Mouse (Mus musculus): ENCODE measurements around the gene Senp7. TPM values are rescaled to one million over a fixed set of nuclear protein-coding genes. Genes with fewer than 3 reads are reported as not detected.

Gene Senp7
- polyA plus RNA-seq, 1 experiment, result 24.4 TPM

GRCm38 (mm10) chr16:56034566-56034965 is 13.6 kb upstream of the Senp7 start:
- TF ChIP-seq POLR2A (IDR thresholded peaks at IDR 0.05; ENCODE audit: borderline replicate concordance, low read depth, low read length), result no peak
- no peak for TF ChIP-seq CTCF (IDR thresholded peaks at IDR 0.05; ENCODE audit: low read depth, low read length)
- Histone ChIP-seq H3K4me1 (ENCODE audit: control insufficient read depth, insufficient read depth, low read length) (peaks cover 16% of the 10 kb centered on the region), H3K4me3 (ENCODE audit: insufficient read depth, low read length) (no peak overlapping the region), H3K27ac (ENCODE audit: insufficient read depth, low read depth, low read length) (no peak overlapping the region)

DNA sequence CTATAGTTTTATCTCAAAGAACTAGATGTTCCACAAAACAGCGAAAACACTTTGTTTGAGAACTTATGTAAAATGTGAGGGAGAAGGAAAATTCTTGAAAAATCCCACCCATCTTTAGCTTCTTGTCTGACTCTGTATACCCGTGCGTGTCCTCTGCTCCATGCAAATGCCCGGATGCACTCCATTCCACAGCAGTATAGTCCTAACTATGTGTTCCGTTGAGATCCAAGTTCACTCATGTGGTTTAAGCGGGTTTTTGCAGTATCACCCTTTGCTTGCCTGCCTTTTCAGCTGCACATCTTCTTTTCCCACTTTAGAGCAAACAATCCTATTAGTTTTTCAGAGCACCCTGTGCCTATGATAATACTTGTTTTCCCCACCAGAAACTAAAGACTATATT is 11.6 kb upstream of the Senp7 start:
- TF ChIP-seq CTCF (IDR thresholded peaks at IDR 0.05; ENCODE audit: low read depth, low read length), result no peak
- TF ChIP-seq POLR2A (IDR thresholded peaks at IDR 0.05; ENCODE audit: borderline replicate concordance, low read depth, low read length), result no peak
- Histone ChIP-seq H3K27ac (ENCODE audit: insufficient read depth, low read depth, low read length) (peak overlapping the region; percentile 75), H3K4me3 (ENCODE audit: insufficient read depth, low read length) (peak overlapping the region; percentile 99), H3K4me1 (ENCODE audit: control insufficient read depth, insufficient read depth, low read length) (peaks cover 14% of the 10 kb centered on the region)

DNA sequence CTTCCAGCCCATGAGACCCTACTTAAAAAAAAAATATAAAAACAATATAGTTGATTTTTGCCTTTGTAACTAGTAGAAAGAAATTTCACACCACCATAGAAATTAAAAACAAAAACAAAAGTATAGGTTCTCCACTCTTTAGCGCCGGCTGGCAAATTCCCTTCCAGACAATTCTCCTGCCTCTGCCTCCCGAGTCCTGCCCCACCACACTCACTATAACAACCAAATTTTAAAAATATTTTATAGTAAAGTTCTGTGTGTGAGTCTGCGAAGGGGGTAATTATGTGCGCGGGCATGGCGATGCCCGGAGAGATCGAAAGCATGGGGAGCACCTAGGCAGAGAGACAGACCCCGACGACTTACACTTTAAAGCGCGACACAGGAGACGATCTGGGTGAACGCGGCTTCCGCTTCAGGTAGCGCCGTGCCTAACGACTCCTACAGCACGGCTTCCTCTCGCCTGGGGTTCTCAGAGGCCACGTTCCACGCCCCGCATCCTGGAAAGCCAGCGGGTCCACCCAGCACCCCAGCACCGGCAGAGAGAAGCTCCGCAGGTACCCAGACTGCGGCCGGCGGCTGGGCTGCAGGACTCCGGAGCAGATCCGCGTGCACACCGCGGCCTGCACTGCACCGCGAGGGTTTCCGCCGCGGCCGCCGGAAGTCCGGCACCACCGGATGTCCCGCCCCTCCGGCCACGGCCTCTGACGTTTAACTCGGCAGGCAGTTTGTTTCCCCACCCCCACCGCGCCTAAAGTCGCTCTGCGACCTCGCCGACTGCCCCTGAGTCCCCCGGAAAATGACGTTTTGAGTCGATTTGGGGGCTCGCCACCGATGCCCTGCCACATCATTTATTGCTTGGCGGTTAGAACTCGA is 10.8 kb upstream of the Senp7 start, which contains the start of gene Trmt10c:
Trmt10c (minus strand) TSS at position 682 of the 873 bp plus-strand sequence.
- Histone ChIP-seq H3K4me1 (ENCODE audit: control insufficient read depth, insufficient read depth, low read length) (peaks cover 14% of the 10 kb centered on the region), H3K4me3 (ENCODE audit: insufficient read depth, low read length) (peak within 1 kb of the TSS; percentile 99), H3K27ac (ENCODE audit: insufficient read depth, low read depth, low read length) (peak within 1 kb of the TSS; percentile 89)
- TF ChIP-seq CTCF (IDR thresholded peaks at IDR 0.05; ENCODE audit: low read depth, low read length), result no peak
- TF ChIP-seq POLR2A (IDR thresholded peaks at IDR 0.05; ENCODE audit: borderline replicate concordance, low read depth, low read length), result peak; percentile 88; the same call in 1 of the 2 replicates

DNA sequence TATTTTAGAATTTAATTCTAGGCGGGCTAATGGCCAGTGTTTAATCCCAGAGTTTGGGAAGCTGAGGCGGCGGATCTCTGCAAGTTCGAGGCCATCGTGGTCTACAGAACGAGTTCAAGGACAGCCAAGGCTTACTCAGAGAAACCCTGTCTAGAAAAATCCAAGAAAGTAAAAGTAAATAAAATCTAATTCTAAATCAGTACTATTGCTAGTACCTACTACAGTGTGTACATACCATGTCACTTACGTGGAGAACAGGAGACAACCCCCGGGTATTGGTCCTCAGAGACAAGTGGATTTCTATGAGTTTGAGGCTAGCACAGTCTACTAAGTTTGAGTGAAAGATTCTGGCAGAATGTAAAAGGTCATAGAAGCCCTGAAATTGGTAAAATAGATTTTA is 10.0 kb upstream of the Senp7 start:
- no peak for TF ChIP-seq POLR2A (IDR thresholded peaks at IDR 0.05; ENCODE audit: borderline replicate concordance, low read depth, low read length)
- no peak for TF ChIP-seq CTCF (IDR thresholded peaks at IDR 0.05; ENCODE audit: low read depth, low read length)
- Histone ChIP-seq H3K27ac (ENCODE audit: insufficient read depth, low read depth, low read length) (peak overlapping the region; percentile 80), H3K4me1 (ENCODE audit: control insufficient read depth, insufficient read depth, low read length) (peaks cover 14% of the 10 kb centered on the region), H3K4me3 (ENCODE audit: insufficient read depth, low read length) (peak overlapping the region; percentile 99)

DNA sequence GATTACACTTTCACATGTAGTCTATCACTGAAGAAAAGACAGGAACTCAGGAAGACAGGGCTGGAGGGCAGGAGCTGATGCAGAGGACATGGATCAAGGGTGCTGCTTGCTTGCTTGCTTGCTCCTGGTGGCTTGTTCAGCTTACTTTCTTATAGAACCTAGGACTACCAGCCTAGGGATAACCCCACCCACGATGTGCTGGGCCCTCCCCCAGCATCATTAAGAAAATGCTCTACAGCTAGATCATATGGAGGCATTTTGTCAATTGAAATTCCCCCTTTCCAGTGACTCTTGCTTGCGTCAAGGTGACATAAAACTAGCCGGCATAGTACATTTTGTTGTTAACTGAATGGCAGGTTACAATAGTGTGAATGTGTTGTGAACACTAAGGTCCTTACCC is 7.8 kb downstream of the Senp7 start:
- no peak overlapping the region for H3K27ac ChIP-seq (ENCODE audit: insufficient read depth, low read depth, low read length)
- no peak overlapping the region for H3K4me3 ChIP-seq (ENCODE audit: insufficient read depth, low read length)
- no peaks in the 10 kb centered on the region for H3K4me1 ChIP-seq (ENCODE audit: control insufficient read depth, insufficient read depth, low read length)
- TF ChIP-seq POLR2A (IDR thresholded peaks at IDR 0.05; ENCODE audit: borderline replicate concordance, low read depth, low read length), result no peak
- TF ChIP-seq CTCF (IDR thresholded peaks at IDR 0.05; ENCODE audit: low read depth, low read length), result no peak

- Histone ChIP-seq H3K4me1 (ENCODE audit: control insufficient read depth, insufficient read depth, low read length) (peaks cover 7% of the 10 kb centered on the region), H3K4me3 (ENCODE audit: insufficient read depth, low read length) (no peak overlapping the region), H3K27ac (ENCODE audit: insufficient read depth, low read depth, low read length) (no peak overlapping the region)
- TF ChIP-seq POLR2A (IDR thresholded peaks at IDR 0.05; ENCODE audit: borderline replicate concordance, low read depth, low read length), result no peak
- TF ChIP-seq CTCF (IDR thresholded peaks at IDR 0.05; ENCODE audit: low read depth, low read length), result no peak
These were observed 8.9 kb downstream of the Senp7 start for GRCm38 (mm10) chr16:56056944-56057590.

DNA sequence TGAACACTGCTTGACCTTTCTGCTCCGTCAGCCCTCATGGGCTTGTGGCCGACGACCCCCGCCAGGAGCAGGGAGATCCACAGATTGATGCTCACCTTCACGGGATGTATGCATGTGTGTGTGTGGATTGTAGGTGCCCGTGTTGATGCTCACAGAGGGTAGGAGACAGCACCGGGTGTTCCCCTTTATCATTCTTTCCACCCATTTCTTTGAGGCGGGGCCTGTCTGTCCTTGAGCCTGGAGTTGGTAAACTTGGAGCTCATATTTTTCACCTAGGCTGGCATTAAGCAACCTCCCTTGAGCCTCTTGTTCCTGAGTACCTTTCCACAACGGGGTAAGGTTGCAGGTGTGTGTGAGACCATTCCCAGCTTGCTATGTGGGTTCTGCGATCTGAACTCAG is 10.0 kb downstream of the Senp7 start:
- Histone ChIP-seq H3K27ac (ENCODE audit: insufficient read depth, low read depth, low read length) (no peak overlapping the region), H3K4me3 (ENCODE audit: insufficient read depth, low read length) (no peak overlapping the region), H3K4me1 (ENCODE audit: control insufficient read depth, insufficient read depth, low read length) (peaks cover 9% of the 10 kb centered on the region)
- TF ChIP-seq CTCF (IDR thresholded peaks at IDR 0.05; ENCODE audit: low read depth, low read length), result no peak
- no peak for TF ChIP-seq POLR2A (IDR thresholded peaks at IDR 0.05; ENCODE audit: borderline replicate concordance, low read depth, low read length)

GRCm38 (mm10) chr16:56061995-56062594 is 14.0 kb downstream of the Senp7 start:
- no peak overlapping the region for H3K27ac ChIP-seq (ENCODE audit: insufficient read depth, low read depth, low read length)
- TF ChIP-seq POLR2A (IDR thresholded peaks at IDR 0.05; ENCODE audit: borderline replicate concordance, low read depth, low read length) (no peak), CTCF (IDR thresholded peaks at IDR 0.05; ENCODE audit: low read depth, low read length) (no peak)
- H3K4me1 ChIP-seq (ENCODE audit: control insufficient read depth, insufficient read depth, low read length), result peaks cover 9% of the 10 kb centered on the region
- H3K4me3 ChIP-seq (ENCODE audit: insufficient read depth, low read length), result no peak overlapping the region

GRCm38 (mm10) chr16:56062981-56063380 is 14.8 kb downstream of the Senp7 start:
- Histone ChIP-seq H3K4me1 (ENCODE audit: control insufficient read depth, insufficient read depth, low read length) (peaks cover 9% of the 10 kb centered on the region), H3K27ac (ENCODE audit: insufficient read depth, low read depth, low read length) (no peak overlapping the region), H3K4me3 (ENCODE audit: insufficient read depth, low read length) (no peak overlapping the region)
- no peak for TF ChIP-seq CTCF (IDR thresholded peaks at IDR 0.05; ENCODE audit: low read depth, low read length)
- no peak for TF ChIP-seq POLR2A (IDR thresholded peaks at IDR 0.05; ENCODE audit: borderline replicate concordance, low read depth, low read length)

Measured in bone marrow macrophage, adult 2 months (primary cell).